Mouse (Mus musculus) macrophage (primary cell): ENCODE results near the gene Slc25a4. TPM values are rescaled to one million over a fixed set of nuclear protein-coding genes. Genes with fewer than 3 reads are reported as not detected.
"Not testable (repeated sequence)": the region's sequence is repeated elsewhere in the genome, so short reads cannot be mapped to it uniquely, and the experiment has no call there.

Experiments used
- H3K27ac ChIP-seq: fragments of 350-480 bp; formaldehyde crosslinking; 2 replicates; pipeline ENCODE4 v1.9.0; 2021
- H3K36me3 ChIP-seq: fragments of 350-480 bp; formaldehyde crosslinking; 2 replicates; pipeline ENCODE4 v1.9.0; 2021; ENCODE audit errors: inconsistent target
- H3K4me3 ChIP-seq: fragments of 350-480 bp; formaldehyde crosslinking; 2 replicates; pipeline ENCODE4 v1.9.0; 2021; ENCODE audit errors: inconsistent target
- H3K79me2 ChIP-seq: fragments of 350-480 bp; formaldehyde crosslinking; 2 replicates; pipeline ENCODE4 v1.9.0; 2021; ENCODE audit errors: inconsistent target
- WGBS: methylation state at CpG from one replicate; pipeline ENCODE4 v1.1.7; 2026; ENCODE audit warnings: inconsistent platforms; ENCODE audit not compliant: missing documents; 5-methylcytosine and 5-hydroxymethylcytosine counted together
- polyA plus RNA-seq: library from polyadenylated mRNA; stranded (reverse); fragments of 250-400 nt; gene quantifications from 3 replicates; pipeline ENCODE4 v1.2.4, GENCODE M21; 2018; ENCODE audit warnings: inconsistent platforms
- total RNA-seq, 78 experiments: library from RNA; depleted of rRNA; stranded (reverse); fragments of 250-400 nt; gene quantifications; 1 replicate in 9 of 78; 2 replicates in 24 of 78; 3 replicates in 43 of 78; 4 replicates in 2 of 78; pipeline ENCODE4 v1.2.4; 2018; ENCODE audit warnings: inconsistent platforms in 56 of 78

Gene Slc25a4
- 10 to 100 TPM in 22 of 26 experiments, 1 to 10 TPM in 4; 4.3 to 61.3 (median 18.3) TPM for total RNA-seq (2018; cell fraction: chromatin; rRNA removed)
- total RNA-seq (2018; cell fraction: cytosol; rRNA removed): 100 to 1,000 TPM in 15 of 26 experiments, 10 to 100 TPM in 11; 79.9 to 119 (median 106) TPM
- total RNA-seq (2018; cell fraction: nucleus; rRNA removed): 10 to 100 TPM; 17.0 to 61.8 (median 32.0) TPM
- polyA plus RNA-seq: 90.6 to 146 TPM (median 92.1 TPM) in 3 replicates

- 1% methylated on average over 57 of the region's 84 CpGs for WGBS
- H3K27ac ChIP-seq: peak within 1 kb of the TSS; percentile 46
- H3K4me3 ChIP-seq: peak within 1 kb of the TSS; percentile 75
- peaks cover 19% of the 10 kb centered on the region for H3K79me2 ChIP-seq
- H3K36me3 ChIP-seq: peaks cover 27% of the 10 kb centered on the region; the same call in 1 of the 2 replicates
Observed at GRCm38 (mm10) chr8:46210404-46211315, at the start of gene Slc25a4. Slc25a4 (minus strand) TSS chr8:46211284.

GRCm38 (mm10) chr8:46257921-46258682 is 47.0 kb upstream of the Slc25a4 start:
- no peaks in the 10 kb centered on the region for H3K79me2 ChIP-seq
- no peak overlapping the region for H3K27ac ChIP-seq
- H3K36me3 ChIP-seq: no peaks in the 10 kb centered on the region
- WGBS: 70% methylated on average over 19 of the region's 19 CpGs
- no peak overlapping the region for H3K4me3 ChIP-seq

GRCm38 (mm10) chr8:46252456-46252855 is 41.4 kb upstream of the Slc25a4 start:
- no peaks in the 10 kb centered on the region for H3K79me2 ChIP-seq
- H3K4me3 ChIP-seq: no peak overlapping the region
- no peaks in the 10 kb centered on the region for H3K36me3 ChIP-seq
- H3K27ac ChIP-seq: no peak overlapping the region
- WGBS: 72% methylated on average over 13 of the region's 13 CpGs

GRCm38 (mm10) chr8:46251561-46251960 is 40.5 kb upstream of the Slc25a4 start:
- Histone ChIP-seq H3K36me3 (no peaks in the 10 kb centered on the region), H3K27ac (no peak overlapping the region), H3K79me2 (no peaks in the 10 kb centered on the region), H3K4me3 (no peak overlapping the region)
- 73% methylated on average over 10 of the region's 10 CpGs for WGBS

GRCm38 (mm10) chr8:46246346-46246745 is 35.3 kb upstream of the Slc25a4 start:
- H3K79me2 ChIP-seq: no peaks in the 10 kb centered on the region
- WGBS: 86% methylated on average over 11 of the region's 11 CpGs

GRCm38 (mm10) chr8:46242946-46243345 is 31.9 kb upstream of the Slc25a4 start:
- no peak overlapping the region for H3K27ac ChIP-seq
- no peaks in the 10 kb centered on the region for H3K36me3 ChIP-seq
- no peak overlapping the region for H3K4me3 ChIP-seq
- WGBS: 82% methylated on average over 7 of the region's 7 CpGs
- no peaks in the 10 kb centered on the region for H3K79me2 ChIP-seq

More at GRCm38 (mm10) chr8:46246346-46246745, 35.3 kb upstream of the Slc25a4 start:
- Histone ChIP-seq H3K36me3 (no peaks in the 10 kb centered on the region), H3K4me3 (no peak overlapping the region), H3K27ac (no peak overlapping the region)

- 36% methylated on average over 13 of the region's 13 CpGs for WGBS
- no peak overlapping the region for H3K4me3 ChIP-seq
Observed at GRCm38 (mm10) chr8:46241568-46242374, 30.7 kb upstream of the Slc25a4 start.

GRCm38 (mm10) chr8:46236441-46237223 is 25.5 kb upstream of the Slc25a4 start:
- Histone ChIP-seq H3K27ac (no peak overlapping the region), H3K4me3 (no peak overlapping the region), H3K79me2 (no peaks in the 10 kb centered on the region), H3K36me3 (no peaks in the 10 kb centered on the region)
- 62% methylated on average over 7 of the region's 7 CpGs for WGBS

More at GRCm38 (mm10) chr8:46241568-46242374, 30.7 kb upstream of the Slc25a4 start:
- Histone ChIP-seq H3K36me3 (no peaks in the 10 kb centered on the region), H3K79me2 (no peaks in the 10 kb centered on the region), H3K27ac (no peak overlapping the region)

- no peaks in the 10 kb centered on the region for H3K36me3 ChIP-seq
- no peak overlapping the region for H3K4me3 ChIP-seq
- H3K79me2 ChIP-seq: no peaks in the 10 kb centered on the region
- 89% methylated on average over 4 of the region's 4 CpGs for WGBS
- H3K27ac ChIP-seq: no peak overlapping the region
Observed at GRCm38 (mm10) chr8:46234736-46235135, 23.7 kb upstream of the Slc25a4 start.

GRCm38 (mm10) chr8:46232798-46233197 is 21.7 kb upstream of the Slc25a4 start:
- Histone ChIP-seq H3K27ac (no peak overlapping the region), H3K36me3 (no peaks in the 10 kb centered on the region), H3K79me2 (no peaks in the 10 kb centered on the region), H3K4me3 (no peak overlapping the region)
- 74% methylated on average over 7 of the region's 8 CpGs for WGBS

- H3K4me3 ChIP-seq, H3K36me3 ChIP-seq, H3K79me2 ChIP-seq, H3K27ac ChIP-seq: not testable (repeated sequence)
- 96% methylated on average over 6 of the region's 7 CpGs for WGBS
Observed at GRCm38 (mm10) chr8:46231968-46232367, 20.9 kb upstream of the Slc25a4 start.

- H3K4me3 ChIP-seq: no peak overlapping the region
- no peaks in the 10 kb centered on the region for H3K79me2 ChIP-seq
- 93% methylated on average over 4 of the region's 5 CpGs for WGBS
- H3K36me3 ChIP-seq: no peaks in the 10 kb centered on the region
- no peak overlapping the region for H3K27ac ChIP-seq
Observed at GRCm38 (mm10) chr8:46226622-46227021, 15.5 kb upstream of the Slc25a4 start.

GRCm38 (mm10) chr8:46225501-46225900 is 14.4 kb upstream of the Slc25a4 start:
- no peak overlapping the region for H3K27ac ChIP-seq
- H3K79me2 ChIP-seq: no peaks in the 10 kb centered on the region
- no peak overlapping the region for H3K4me3 ChIP-seq
- WGBS: 87% methylated on average over 3 of the region's 3 CpGs
- no peaks in the 10 kb centered on the region for H3K36me3 ChIP-seq
